Mouse (Mus musculus): Measurements from ENCODE around the gene Pyroxd2. TPM values are rescaled to one million over a fixed set of nuclear protein-coding genes. Genes with fewer than 3 reads are reported as not detected.

Gene Pyroxd2
- polyA plus RNA-seq, 1 experiment from 2014 or later, result 0.52 TPM

GRCm38 (mm10) chr19:42755148-42755870, 2.7 kb upstream of the Pyroxd2 start:
- Histone ChIP-seq H3K27ac (replicated peaks; ENCODE audit: low read depth, low read length) (no peak overlapping the region), H3K4me2 (ENCODE audit: low read depth, low read length) (no peak overlapping the region), H3K9ac (replicated peaks; ENCODE audit: low read length) (no peak overlapping the region), H3K36me3 (replicated peaks; ENCODE audit: control insufficient read depth, insufficient read depth, low read depth, low read length) (no peaks in the 10 kb centered on the region), H3K4me1 (ENCODE audit: control insufficient read depth, insufficient read depth, low read length) (no peaks in the 10 kb centered on the region), H3K27me3 (ENCODE audit: control insufficient read depth, insufficient read depth, low read length) (no peaks in the 10 kb centered on the region), H3K4me3 (ENCODE audit: low read depth, low read length) (no peak overlapping the region), H3K9me3 (replicated peaks; ENCODE audit: control insufficient read depth, low read length) (no peaks in the 10 kb centered on the region)
- WGBS, result 72% methylated on average over 15 of the region's 15 CpGs
- DNase-seq (ENCODE audit: low spot score) (no peak), ATAC-seq (replicated peaks; ENCODE audit: insufficient number of reproducible peaks, low FRiP score, low TSS enrichment, low read depth) (no peak)

- Histone ChIP-seq H3K27ac (replicated peaks; ENCODE audit: low read depth, low read length) (no peak overlapping the region; the same call in 1 of the 2 replicates), H3K36me3 (replicated peaks; ENCODE audit: control insufficient read depth, insufficient read depth, low read depth, low read length) (no peaks in the 10 kb centered on the region), H3K9me3 (replicated peaks; ENCODE audit: control insufficient read depth, low read length) (no peaks in the 10 kb centered on the region), H3K4me2 (ENCODE audit: low read depth, low read length) (peak overlapping the region; percentile 61; the same call in 1 of the 2 replicates), H3K9ac (replicated peaks; ENCODE audit: low read length) (no peak overlapping the region), H3K4me1 (ENCODE audit: control insufficient read depth, insufficient read depth, low read length) (no peaks in the 10 kb centered on the region), H3K27me3 (ENCODE audit: control insufficient read depth, insufficient read depth, low read length) (no peaks in the 10 kb centered on the region), H3K4me3 (ENCODE audit: low read depth, low read length) (no peak overlapping the region)
- 0 out of 2 replicates have a peak, but pooled peaks have one; percentile 5 for ATAC-seq (replicated peaks; ENCODE audit: insufficient number of reproducible peaks, low FRiP score, low TSS enrichment, low read depth)
- peak; percentile 52 for DNase-seq (ENCODE audit: low spot score)
- 42% methylated on average over 11 of the region's 11 CpGs for whole genome bisulfite sequencing
Observed at GRCm38 (mm10) chr19:42753141-42753917, 754 bp upstream of the Pyroxd2 start.

- ATAC-seq (replicated peaks; ENCODE audit: insufficient number of reproducible peaks, low FRiP score, low TSS enrichment, low read depth), result no peak
- no peak overlapping the region for H3K4me2 ChIP-seq (ENCODE audit: low read depth, low read length)
- no peaks in the 10 kb centered on the region for H3K4me1 ChIP-seq (ENCODE audit: control insufficient read depth, insufficient read depth, low read length)
- no peak overlapping the region for H3K9ac ChIP-seq (replicated peaks; ENCODE audit: low read length)
- H3K36me3 ChIP-seq (replicated peaks; ENCODE audit: control insufficient read depth, insufficient read depth, low read depth, low read length), result no peaks in the 10 kb centered on the region
- no peak overlapping the region for H3K4me3 ChIP-seq (ENCODE audit: low read depth, low read length)
- H3K9me3 ChIP-seq (replicated peaks; ENCODE audit: control insufficient read depth, low read length), result no peaks in the 10 kb centered on the region
- no peak overlapping the region for H3K27ac ChIP-seq (replicated peaks; ENCODE audit: low read depth, low read length)
- 83% methylated on average over 11 of the region's 11 CpGs for WGBS
- DNase-seq (ENCODE audit: low spot score), result no peak
- no peaks in the 10 kb centered on the region for H3K27me3 ChIP-seq (ENCODE audit: control insufficient read depth, insufficient read depth, low read length)
Observed at GRCm38 (mm10) chr19:42750196-42750595, 2.4 kb downstream of the Pyroxd2 start.

- Histone ChIP-seq H3K36me3 (replicated peaks; ENCODE audit: control insufficient read depth, insufficient read depth, low read depth, low read length) (no peaks in the 10 kb centered on the region), H3K4me1 (ENCODE audit: control insufficient read depth, insufficient read depth, low read length) (no peaks in the 10 kb centered on the region)
- 92% methylated on average over 8 of the region's 8 CpGs for WGBS
Observed at GRCm38 (mm10) chr19:42746702-42747101, 5.9 kb downstream of the Pyroxd2 start.

GRCm38 (mm10) chr19:42745869-42746224, 6.7 kb downstream of the Pyroxd2 start:
- no peak for DNase-seq (ENCODE audit: low spot score)

More at GRCm38 (mm10) chr19:42746702-42747101, 5.9 kb downstream of the Pyroxd2 start:
- Histone ChIP-seq H3K4me2 (ENCODE audit: low read depth, low read length) (no peak overlapping the region), H3K9me3 (replicated peaks; ENCODE audit: control insufficient read depth, low read length) (no peaks in the 10 kb centered on the region), H3K9ac (replicated peaks; ENCODE audit: low read length) (no peak overlapping the region), H3K27ac (replicated peaks; ENCODE audit: low read depth, low read length) (no peak overlapping the region), H3K4me3 (ENCODE audit: low read depth, low read length) (no peak overlapping the region), H3K27me3 (ENCODE audit: control insufficient read depth, insufficient read depth, low read length) (no peaks in the 10 kb centered on the region)
- ATAC-seq (replicated peaks; ENCODE audit: insufficient number of reproducible peaks, low FRiP score, low TSS enrichment, low read depth) (no peak), DNase-seq (ENCODE audit: low spot score) (no peak)

DNA sequence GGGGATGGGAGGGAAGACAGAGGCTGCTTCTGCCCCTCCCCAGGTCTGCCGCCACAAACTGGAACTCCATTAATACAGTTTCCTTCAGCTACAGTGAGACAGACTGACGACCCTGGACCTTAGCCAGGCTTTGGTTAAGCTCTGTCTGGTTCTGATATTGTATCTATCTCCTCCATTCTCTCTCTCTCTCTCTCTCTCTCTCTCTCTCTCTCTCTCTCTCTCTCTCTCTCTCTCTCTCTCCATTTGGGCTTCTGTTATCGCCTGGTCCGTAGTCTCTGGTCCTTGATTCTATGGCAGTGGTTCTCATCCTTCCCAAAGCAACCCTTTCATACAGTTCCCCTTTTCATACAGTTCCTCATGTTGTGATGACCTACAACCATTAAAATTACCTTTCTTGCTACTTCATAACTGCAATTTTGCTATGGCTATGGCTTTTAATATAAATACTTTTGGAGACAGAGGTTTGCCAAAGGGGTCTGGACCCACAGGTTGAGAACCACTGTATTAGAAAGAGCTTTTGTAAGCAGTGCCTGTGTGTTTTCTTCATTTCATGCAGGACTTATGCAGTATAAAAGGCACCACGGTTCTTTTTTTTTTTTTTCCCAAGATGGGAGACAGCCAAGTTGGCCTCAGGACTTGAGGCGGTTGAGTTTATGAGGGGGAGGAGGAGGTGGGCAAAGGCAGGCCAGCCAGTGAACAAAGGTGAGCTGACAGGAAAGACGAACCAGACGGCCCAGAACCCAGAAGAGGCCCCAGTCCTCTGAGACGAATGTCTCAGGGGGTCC, 7.3 kb downstream of the Pyroxd2 start:
- no peak overlapping the region for H3K4me2 ChIP-seq (ENCODE audit: low read depth, low read length)
- H3K9me3 ChIP-seq (replicated peaks; ENCODE audit: control insufficient read depth, low read length), result no peaks in the 10 kb centered on the region
- 70% methylated on average over 9 of the region's 9 CpGs for WGBS
- no peak overlapping the region for H3K9ac ChIP-seq (replicated peaks; ENCODE audit: low read length)
- H3K27me3 ChIP-seq (ENCODE audit: control insufficient read depth, insufficient read depth, low read length), result no peaks in the 10 kb centered on the region
- H3K4me3 ChIP-seq (ENCODE audit: low read depth, low read length), result no peak overlapping the region
- no peaks in the 10 kb centered on the region for H3K36me3 ChIP-seq (replicated peaks; ENCODE audit: control insufficient read depth, insufficient read depth, low read depth, low read length)
- ATAC-seq (replicated peaks; ENCODE audit: insufficient number of reproducible peaks, low FRiP score, low TSS enrichment, low read depth) (no peak), DNase-seq (ENCODE audit: low spot score) (no peak)
- no peaks in the 10 kb centered on the region for H3K4me1 ChIP-seq (ENCODE audit: control insufficient read depth, insufficient read depth, low read length)
- H3K27ac ChIP-seq (replicated peaks; ENCODE audit: low read depth, low read length), result no peak overlapping the region

More at GRCm38 (mm10) chr19:42745869-42746224, 6.7 kb downstream of the Pyroxd2 start:
- 81% methylated on average over 4 of the region's 4 CpGs for WGBS
- H3K4me2 ChIP-seq (ENCODE audit: low read depth, low read length), result no peak overlapping the region
- no peak overlapping the region for H3K27ac ChIP-seq (replicated peaks; ENCODE audit: low read depth, low read length)
- no peaks in the 10 kb centered on the region for H3K4me1 ChIP-seq (ENCODE audit: control insufficient read depth, insufficient read depth, low read length)
- ATAC-seq (replicated peaks; ENCODE audit: insufficient number of reproducible peaks, low FRiP score, low TSS enrichment, low read depth), result no peak
- H3K36me3 ChIP-seq (replicated peaks; ENCODE audit: control insufficient read depth, insufficient read depth, low read depth, low read length), result no peaks in the 10 kb centered on the region
- H3K4me3 ChIP-seq (ENCODE audit: low read depth, low read length), result no peak overlapping the region
- H3K9ac ChIP-seq (replicated peaks; ENCODE audit: low read length), result no peak overlapping the region
- H3K9me3 ChIP-seq (replicated peaks; ENCODE audit: control insufficient read depth, low read length), result no peaks in the 10 kb centered on the region
- no peaks in the 10 kb centered on the region for H3K27me3 ChIP-seq (ENCODE audit: control insufficient read depth, insufficient read depth, low read length)

GRCm38 (mm10) chr19:42744162-42744586, 8.4 kb downstream of the Pyroxd2 start:
- H3K4me3 ChIP-seq (ENCODE audit: low read depth, low read length), result no peak overlapping the region
- H3K27me3 ChIP-seq (ENCODE audit: control insufficient read depth, insufficient read depth, low read length), result no peaks in the 10 kb centered on the region
- no peaks in the 10 kb centered on the region for H3K4me1 ChIP-seq (ENCODE audit: control insufficient read depth, insufficient read depth, low read length)
- no peaks in the 10 kb centered on the region for H3K9me3 ChIP-seq (replicated peaks; ENCODE audit: control insufficient read depth, low read length)
- WGBS, result 29% methylated on average over 4 of the region's 4 CpGs
- no peaks in the 10 kb centered on the region for H3K36me3 ChIP-seq (replicated peaks; ENCODE audit: control insufficient read depth, insufficient read depth, low read depth, low read length)
- no peak overlapping the region for H3K4me2 ChIP-seq (ENCODE audit: low read depth, low read length)
- H3K9ac ChIP-seq (replicated peaks; ENCODE audit: low read length), result no peak overlapping the region
- peak; percentile 65 for DNase-seq (ENCODE audit: low spot score)
- H3K27ac ChIP-seq (replicated peaks; ENCODE audit: low read depth, low read length), result no peak overlapping the region
- 0 out of 2 replicates have a peak, but pooled peaks have one; percentile 17 for ATAC-seq (replicated peaks; ENCODE audit: insufficient number of reproducible peaks, low FRiP score, low TSS enrichment, low read depth)
